Mouse (Mus musculus) fat pad, adult 2 months (tissue): ENCODE results near the gene Lemd2.

Experiments
- DNase-seq: peaks from one replicate; pipeline ENCODE4 v3.0.0-alpha.2; 2011; ENCODE audit warnings: low read depth, low spot score; ENCODE audit errors: extremely low read depth

Gene Lemd2

DNA sequence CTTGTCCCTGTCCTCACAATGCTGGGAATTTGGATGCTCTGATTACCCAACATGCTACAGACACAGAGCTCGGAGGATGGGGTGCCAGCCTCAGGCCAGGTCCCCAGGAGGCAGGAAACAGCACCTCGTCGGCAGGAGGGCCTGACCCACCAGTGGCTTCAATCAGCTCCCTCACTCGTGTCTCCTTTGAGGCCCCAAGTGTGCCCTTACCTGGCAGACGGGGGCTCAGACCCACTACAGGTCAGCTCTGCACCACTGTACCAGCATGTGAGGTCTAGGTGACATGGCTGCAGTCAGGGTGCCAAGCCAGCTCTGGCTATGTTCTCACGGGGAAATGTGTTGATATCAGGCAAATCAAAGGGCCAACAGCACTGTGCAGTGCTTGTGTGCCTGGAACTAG is 13.1 kb downstream of the Lemd2 start:
- DNase-seq = no peak

DNA sequence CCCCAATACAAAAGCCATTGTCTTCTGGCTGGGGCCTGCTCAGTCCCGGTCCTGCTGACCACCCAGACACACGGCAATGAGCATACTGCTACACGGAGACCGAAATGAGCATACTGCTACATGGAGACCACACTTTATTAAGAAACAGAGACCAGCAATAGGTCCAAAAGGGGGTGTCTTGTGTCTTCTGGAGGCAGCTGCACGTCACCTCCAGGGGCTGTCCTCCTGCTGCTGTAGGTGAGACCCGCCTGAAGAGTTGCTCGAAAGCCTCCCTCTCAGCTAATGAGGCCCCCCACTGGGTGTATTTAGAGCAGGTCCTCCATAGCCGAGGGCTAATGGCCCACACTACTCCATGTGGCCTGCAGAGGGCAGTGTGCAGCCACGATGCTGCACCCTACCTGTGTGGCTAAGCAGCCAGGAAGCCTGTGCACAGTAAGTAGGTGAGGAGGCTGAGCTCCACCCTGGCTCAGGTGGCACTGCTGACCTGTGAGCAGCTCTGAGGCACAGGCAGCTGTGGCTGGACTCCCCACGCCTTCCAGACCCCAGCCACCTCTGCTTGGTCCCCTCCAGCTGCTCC is 14.5 kb downstream of the Lemd2 start:
- no peak for DNase-seq

DNA sequence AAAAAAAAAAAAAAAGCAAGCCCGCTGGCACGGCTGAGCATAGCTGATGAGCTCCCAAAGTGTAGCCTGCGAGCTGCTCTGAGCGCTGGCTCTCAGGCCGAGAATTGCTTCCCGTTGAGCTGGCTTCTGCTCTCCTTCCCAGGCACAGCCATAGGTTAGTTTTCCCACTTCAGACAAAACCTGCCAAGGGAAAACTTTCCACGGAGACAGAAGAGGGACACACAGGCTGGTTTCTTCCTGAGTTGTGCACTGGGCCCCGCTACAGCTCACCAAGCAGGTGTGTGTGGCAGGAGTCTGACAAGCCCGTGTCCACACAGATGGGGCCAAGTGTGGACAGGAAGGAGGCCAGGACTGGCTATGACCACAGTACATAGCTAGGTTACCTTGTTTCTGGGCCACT is 15.4 kb downstream of the Lemd2 start:
- no peak for DNase-seq

DNA sequence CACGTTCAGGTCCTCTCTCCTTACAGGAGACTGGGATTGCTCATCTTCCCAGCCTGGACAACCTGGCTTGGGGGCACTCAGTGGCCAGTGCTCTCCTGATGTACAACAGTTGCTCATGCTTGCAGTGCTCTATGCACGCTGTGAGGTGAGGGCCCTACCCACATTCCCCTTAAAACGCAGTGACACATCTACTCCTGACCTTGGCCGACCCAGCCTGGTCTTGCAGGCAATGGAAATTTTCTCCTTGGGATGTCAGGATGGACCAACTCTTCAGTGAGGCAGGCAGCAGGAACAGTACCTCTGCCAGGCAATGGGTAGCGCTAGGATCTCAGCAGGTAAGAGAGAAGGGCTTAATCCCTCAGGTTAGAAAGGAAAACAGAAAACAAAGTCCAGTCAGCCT is 17.2 kb downstream of the Lemd2 start:
- DNase-seq = no peak

DNA sequence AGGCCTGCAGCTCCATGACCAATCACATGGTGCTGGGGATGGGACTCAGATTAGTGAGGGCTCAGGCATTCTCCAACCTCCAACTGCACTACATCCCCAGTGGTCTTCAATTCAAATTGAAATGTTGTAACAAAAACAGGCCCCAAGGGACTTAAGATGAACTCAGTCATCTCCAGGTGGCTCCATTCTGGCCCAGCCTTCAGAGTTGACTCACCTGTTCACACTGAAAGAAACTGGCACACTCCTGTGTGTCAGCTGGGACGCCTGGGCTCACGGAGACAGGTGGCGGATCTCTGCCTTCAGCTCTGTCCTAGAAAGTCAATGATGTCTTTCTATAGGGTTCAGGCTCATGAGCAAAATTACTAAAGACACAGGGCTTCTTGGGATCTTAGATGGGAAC is 18.2 kb downstream of the Lemd2 start:
- DNase-seq = no peak

GRCm38 (mm10) chr17:27183667-27184292 is 20.5 kb downstream of the Lemd2 start:
- no peak for DNase-seq

- no peak for DNase-seq
Measured at GRCm38 (mm10) chr17:27182401-27182800, 21.9 kb downstream of the Lemd2 start.

- no peak for DNase-seq
Measured at GRCm38 (mm10) chr17:27181666-27182065, 22.6 kb downstream of the Lemd2 start.

DNA sequence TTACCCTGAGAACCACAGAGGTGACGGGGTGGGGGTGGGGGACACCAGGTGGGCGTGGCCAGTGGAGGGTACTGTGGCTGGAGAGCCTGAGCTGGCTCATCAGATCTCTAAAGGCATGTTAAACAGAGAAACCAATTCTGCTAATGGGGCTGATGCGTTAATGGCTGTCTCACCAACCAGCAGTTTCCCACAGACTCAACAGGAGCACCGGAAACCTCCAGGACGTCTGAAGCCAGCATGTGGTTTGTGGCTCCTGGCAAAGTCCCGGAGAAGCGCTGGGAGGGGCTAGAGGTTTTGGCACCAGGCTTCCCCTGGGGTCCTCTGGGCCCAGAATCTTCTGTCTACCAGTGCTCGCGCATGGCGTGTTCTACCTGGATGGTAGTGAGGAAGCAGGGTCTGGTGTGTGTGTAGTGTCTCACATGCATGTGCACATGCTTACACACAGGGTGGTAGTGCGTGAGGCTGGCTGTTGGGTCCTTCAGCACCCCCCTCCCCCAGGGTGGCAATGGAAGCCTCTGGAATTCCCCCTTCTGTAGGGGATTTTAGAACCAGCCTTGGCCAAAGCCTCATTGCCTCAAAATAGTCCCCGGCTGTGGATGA is 24.5 kb downstream of the Lemd2 start:
- no peak for DNase-seq

GRCm38 (mm10) chr17:27178427-27179177 is 25.7 kb downstream of the Lemd2 start:
- no peak for DNase-seq

DNA sequence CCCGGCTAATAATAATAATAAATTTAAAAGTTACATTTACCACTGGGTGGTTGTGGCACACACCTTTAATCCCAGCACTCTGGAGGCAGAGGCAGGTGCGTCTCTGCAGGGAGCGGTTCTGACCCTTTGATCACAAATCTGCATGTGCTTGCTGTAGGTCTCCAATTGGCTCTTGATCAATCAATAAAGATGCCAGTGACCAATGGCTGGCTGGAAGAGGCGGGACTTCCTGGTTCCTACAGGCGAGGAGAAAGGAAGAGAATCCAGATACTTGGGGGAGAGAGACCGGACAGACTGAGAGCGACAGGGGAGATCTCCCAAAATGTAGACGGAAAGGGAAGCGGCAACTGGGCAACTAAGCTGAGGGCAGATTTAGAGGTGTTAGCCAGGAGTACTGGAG is 26.2 kb downstream of the Lemd2 start:
- DNase-seq = no peak

DNA sequence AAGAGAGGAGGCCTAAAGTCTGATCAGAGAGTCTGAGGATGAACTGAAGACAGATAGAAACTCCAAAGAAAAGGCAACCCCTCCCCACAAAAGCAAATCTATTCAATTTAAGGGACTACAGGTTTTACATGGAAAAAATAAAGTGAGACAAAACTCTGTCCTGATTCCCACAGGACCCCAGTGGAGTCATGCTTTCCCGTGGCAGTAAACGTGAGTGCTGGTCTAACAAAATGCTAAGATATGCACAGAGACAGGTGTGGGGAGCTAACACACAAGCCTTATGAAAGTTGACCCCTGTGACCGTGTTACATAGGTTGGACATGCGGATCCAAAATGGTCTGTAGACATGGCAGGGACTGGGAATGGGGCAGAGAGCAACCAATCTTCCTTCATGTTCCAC is 27.5 kb downstream of the Lemd2 start:
- no peak for DNase-seq

- DNase-seq = no peak
Measured at GRCm38 (mm10) chr17:27176287-27176686, 28.0 kb downstream of the Lemd2 start.

DNA sequence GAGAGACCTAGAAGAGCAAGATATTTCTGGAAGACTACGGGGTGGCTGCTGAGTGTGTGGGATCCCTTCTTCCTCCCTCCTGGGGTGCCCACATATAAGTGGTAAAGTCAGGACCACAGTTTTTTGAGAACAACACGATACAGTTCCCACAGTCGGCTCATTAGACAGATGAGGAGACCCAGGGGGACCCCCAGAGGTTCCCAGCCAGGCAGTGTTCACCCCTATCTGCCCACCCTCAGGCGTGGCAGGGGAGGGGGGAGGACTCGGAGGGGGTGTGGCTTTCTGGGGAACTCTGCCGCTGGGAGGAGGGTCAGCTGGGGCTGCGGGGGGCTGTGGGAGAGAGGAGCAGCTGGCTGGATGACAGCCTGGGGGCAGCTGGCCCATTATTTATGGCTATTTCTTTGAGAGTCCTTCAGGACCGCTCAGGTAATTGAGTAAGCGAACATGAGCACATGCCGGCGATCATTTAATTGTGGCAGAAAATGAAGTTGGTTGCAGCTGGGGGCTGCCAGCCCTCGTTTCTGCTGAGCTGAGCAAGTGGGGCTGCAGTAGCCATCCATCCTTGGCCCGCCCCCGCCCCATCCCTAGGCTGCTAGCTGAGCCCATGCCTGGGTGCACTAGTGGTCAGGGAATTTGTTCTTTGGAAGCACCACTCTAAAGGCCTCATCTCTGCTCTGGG is 28.9 kb downstream of the Lemd2 start:
- DNase-seq = no peak

GRCm38 (mm10) chr17:27173715-27174114 is 30.6 kb downstream of the Lemd2 start:
- DNase-seq = no peak

DNA sequence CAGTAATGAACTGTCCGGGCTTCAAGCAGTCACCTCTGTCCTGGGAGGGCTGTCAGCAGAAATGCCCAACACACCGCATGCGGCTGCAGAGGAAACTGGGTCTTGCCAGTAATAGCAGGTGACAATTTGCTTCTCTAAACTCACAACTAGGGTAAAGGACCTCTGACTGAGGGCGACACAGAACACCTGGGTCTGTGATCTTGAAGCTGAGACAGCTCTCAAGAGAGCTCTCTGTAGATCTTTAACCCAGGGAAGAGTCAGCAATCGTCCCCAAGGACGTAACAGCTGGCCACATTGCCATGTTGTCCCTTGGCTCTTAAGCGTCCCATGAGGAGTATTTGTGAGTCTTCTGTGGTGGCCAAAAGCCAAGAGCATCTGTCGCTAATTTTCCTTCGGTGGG is 31.8 kb downstream of the Lemd2 start:
- no peak for DNase-seq

GRCm38 (mm10) chr17:27171121-27171520 is 33.1 kb downstream of the Lemd2 start:
- no peak for DNase-seq

DNA sequence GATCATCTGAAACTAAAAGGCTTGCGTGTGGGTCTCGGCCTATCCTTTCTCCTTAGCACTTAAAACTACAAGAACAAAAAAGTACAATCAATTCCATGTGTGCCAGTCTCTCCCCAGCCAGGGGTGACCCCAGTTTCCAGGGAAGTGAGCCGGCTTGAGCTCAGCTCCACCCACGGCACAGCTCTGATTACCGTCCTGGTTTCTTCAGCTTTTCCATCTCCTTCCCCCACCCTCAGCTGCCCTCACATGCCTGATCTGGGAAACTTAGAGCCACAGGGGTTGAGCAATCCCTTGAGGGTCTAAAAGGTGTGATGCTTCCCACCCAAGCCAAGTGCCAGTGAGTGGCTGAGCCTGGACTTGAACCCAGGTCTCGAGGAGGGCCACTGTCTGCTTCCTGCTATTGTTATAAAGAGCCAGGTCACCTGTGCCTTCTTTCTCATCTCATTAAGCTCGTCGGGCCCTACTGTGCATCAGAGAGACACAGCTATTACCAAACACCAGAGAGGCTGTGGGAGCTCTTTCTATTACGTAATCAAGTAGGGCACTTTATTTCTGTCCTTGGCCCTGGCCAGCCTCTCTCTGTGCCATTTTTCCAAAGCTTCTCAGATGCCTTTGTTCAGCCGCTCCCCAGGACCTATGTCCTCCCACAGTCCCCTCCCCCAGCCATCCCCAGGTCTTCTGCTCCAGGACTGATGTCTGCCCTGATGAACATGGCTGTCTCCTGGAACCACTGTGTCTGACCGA is 34.1 kb downstream of the Lemd2 start:
- DNase-seq = no peak

- DNase-seq = no peak
Measured at GRCm38 (mm10) chr17:27168569-27168968, 35.7 kb downstream of the Lemd2 start.

DNA sequence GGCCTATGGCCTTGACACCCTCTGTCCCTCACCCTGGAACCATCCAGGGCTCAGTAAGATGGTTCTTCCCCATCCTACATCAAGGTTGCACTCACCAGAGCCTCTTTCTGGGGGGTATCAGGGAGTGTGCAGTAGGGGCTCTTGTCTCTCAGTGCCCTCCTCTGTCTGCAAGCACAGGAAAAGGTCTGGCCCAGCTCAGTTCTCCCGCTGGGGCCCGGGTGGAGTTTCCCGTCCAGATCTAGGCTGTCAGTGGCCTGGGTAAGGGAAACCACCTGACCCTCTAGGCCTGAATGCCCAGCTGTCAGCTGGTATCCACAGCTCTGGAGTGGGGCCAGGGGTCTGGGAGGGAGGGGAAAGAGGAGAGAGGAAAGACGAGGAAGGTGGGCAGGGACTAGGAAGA is 36.7 kb downstream of the Lemd2 start, which contains the start of gene Ip6k3:
Gene Ip6k3, minus strand, starts transcription at position 251 of the 400 bp plus-strand sequence.
- DNase-seq = no peak

- no peak for DNase-seq
Measured at GRCm38 (mm10) chr17:27166901-27167300, 37.4 kb downstream of the Lemd2 start.
